Mouse (Mus musculus) embryonic fibroblast, embryonic 13.5 days (primary cell): ENCODE data around the gene Gm42906. TPM values are rescaled to one million over a fixed set of nuclear protein-coding genes. Genes with fewer than 3 reads are reported as not detected.

Experiments
- H3K27ac ChIP-seq: 2 replicates; pipeline ENCODE4 v1.5.1; 2012; ENCODE audit warnings: low read length, control low read depth, inconsistent platforms; ENCODE audit not compliant: insufficient read depth
- H3K4me1 ChIP-seq: 2 replicates; pipeline ENCODE4 v1.6.1; 2011; ENCODE audit warnings: low read length; ENCODE audit not compliant: control insufficient read depth, insufficient read depth
- H3K4me3 ChIP-seq: 2 replicates; pipeline ENCODE4 v1.5.1; 2011; ENCODE audit warnings: mild to moderate bottlenecking, control low read depth, low read length; ENCODE audit not compliant: insufficient read depth
- CTCF ChIP-seq: IDR thresholded peaks from 2 replicates; pipeline ENCODE4 v1.5.1; 2011; ENCODE audit warnings: mild to moderate bottlenecking, control low read depth, low read length, moderate library complexity, borderline replicate concordance; ENCODE audit not compliant: insufficient read depth
- POLR2A ChIP-seq: IDR thresholded peaks from 2 replicates; pipeline ENCODE4 v1.6.1; 2011; ENCODE audit warnings: low read depth, mild to moderate bottlenecking, control low read depth, low read length, moderate library complexity
- polyA plus RNA-seq: library from polyadenylated mRNA; stranded (reverse); fragments of >200 nt; gene quantifications from 2 replicates; pipeline ENCODE4 v1.2.4, GENCODE M21; 2011; ENCODE audit warnings: low read depth; ENCODE audit not compliant: missing spikeins, insufficient read length

The Gm42906 gene
- polyA plus RNA-seq, 1 experiment: not detected

DNA sequence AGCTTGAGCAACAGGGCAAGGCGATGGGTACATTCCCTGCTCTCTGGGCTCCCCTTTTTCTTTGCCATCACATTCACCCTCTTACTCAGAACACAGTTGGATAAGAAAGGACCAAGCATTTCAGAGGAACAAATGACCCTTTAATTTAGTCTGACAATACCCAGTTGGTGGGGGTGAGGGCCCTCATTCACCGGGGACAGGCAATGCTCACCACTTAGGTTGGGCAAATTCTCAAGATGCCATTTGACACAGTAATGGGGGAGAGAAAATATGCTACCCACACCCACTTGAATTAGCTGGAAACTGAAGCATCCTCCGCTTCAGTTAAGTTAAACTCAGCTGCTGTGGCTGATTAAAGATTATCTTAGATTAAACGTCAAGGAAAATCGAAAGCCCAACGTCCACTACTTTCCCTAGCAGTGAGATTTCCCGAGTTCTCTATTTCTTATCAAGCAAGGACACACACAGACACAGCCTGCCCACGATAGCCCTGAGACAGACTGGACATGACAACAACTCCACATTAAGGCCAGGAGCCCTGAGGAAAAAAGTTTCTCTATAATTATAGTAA, 242.6 kb downstream of the Gm42906 start:
- TF ChIP-seq CTCF: no peak
- TF ChIP-seq POLR2A: no peak

GRCm38 (mm10) chr5:151183656-151184240, 244.2 kb downstream of the Gm42906 start:
- Histone ChIP-seq H3K4me3 (no peak overlapping the region), H3K27ac (peak overlapping the region; percentile 38), H3K4me1 (peaks cover 24% of the 10 kb centered on the region)
- TF ChIP-seq CTCF (no peak), POLR2A (no peak)

More for the DNA sequence above, 242.6 kb downstream of the Gm42906 start:
- Histone ChIP-seq H3K27ac (peak overlapping the region; percentile 53; the same call in 1 of the 2 replicates), H3K4me3 (no peak overlapping the region), H3K4me1 (peaks cover 24% of the 10 kb centered on the region)

DNA sequence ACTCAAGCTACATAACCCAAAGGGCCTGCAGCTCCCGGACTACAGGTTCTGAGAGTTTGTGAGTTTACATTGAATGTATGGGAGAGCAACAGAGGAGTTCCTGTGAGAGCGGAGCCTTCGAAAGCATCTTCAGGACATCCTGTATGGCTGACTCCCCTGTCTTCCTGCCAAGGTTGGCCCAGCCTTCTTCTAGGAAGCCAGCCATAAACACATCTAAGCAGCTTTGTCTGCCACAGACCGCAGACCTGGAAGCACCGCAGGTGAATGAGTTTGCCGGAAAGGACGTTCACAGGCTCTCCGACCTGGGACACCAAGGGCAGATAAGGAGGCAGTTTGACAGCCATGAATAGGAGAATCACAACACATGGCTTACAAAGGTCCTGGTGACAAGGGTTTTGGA, 246.7 kb downstream of the Gm42906 start:
- TF ChIP-seq POLR2A (no peak), CTCF (no peak)

GRCm38 (mm10) chr5:151180176-151180785, 247.7 kb downstream of the Gm42906 start:
- TF ChIP-seq POLR2A (no peak), CTCF (no peak)
- Histone ChIP-seq H3K4me3 (no peak overlapping the region), H3K27ac (no peak overlapping the region), H3K4me1 (peaks cover 16% of the 10 kb centered on the region)

More for the DNA sequence above, 246.7 kb downstream of the Gm42906 start:
- Histone ChIP-seq H3K4me3 (no peak overlapping the region), H3K27ac (no peak overlapping the region), H3K4me1 (peaks cover 17% of the 10 kb centered on the region)

GRCm38 (mm10) chr5:151177171-151177570, 250.8 kb downstream of the Gm42906 start:
- no peak for TF ChIP-seq POLR2A
- no peak for TF ChIP-seq CTCF
- no peak overlapping the region for H3K27ac ChIP-seq
- H3K4me1 ChIP-seq: peaks cover 25% of the 10 kb centered on the region
- no peak overlapping the region for H3K4me3 ChIP-seq

- H3K4me3 ChIP-seq: no peak overlapping the region
- H3K27ac ChIP-seq: no peak overlapping the region
- peaks cover 24% of the 10 kb centered on the region for H3K4me1 ChIP-seq
- no peak for TF ChIP-seq POLR2A
Measured at GRCm38 (mm10) chr5:151175897-151176313, 252.1 kb downstream of the Gm42906 start.

- H3K4me3 ChIP-seq: no peak overlapping the region
- peak overlapping the region; percentile 87 for H3K27ac ChIP-seq
- peaks cover 24% of the 10 kb centered on the region for H3K4me1 ChIP-seq
- TF ChIP-seq POLR2A (no peak), CTCF (no peak)
Measured at GRCm38 (mm10) chr5:151174485-151175460, 253.2 kb downstream of the Gm42906 start.

- H3K27ac ChIP-seq: peak overlapping the region; percentile 87
- TF ChIP-seq POLR2A (no peak), CTCF (no peak)
Measured at GRCm38 (mm10) chr5:151173774-151174173, 254.2 kb downstream of the Gm42906 start.

DNA sequence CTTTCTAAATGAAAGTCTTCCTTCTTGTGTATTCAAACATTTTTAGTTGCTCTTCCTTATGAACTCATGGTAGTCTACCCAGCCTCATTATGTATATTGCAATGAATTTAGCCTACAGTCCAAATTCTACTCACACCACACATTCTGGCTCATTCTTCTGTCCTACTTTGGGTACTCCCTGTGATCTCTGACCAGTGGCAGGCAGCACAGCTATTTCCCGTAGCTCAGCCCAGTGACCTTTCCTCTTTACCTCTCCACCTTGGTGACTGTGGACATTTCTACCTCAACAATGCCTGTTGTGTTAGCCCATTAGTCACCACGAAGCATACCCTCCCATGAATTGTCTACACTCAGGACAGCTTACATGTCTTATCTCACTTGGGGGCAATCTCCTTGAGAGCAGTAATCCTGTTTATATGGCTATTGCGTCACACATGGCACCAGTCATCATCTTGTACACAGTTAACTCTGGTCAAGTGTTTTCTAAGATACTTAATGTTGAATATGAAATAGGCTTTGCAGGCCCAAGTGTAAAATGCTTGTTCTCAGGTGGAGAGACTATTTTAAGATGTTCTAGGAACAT, 257.7 kb downstream of the Gm42906 start:
- no peak for TF ChIP-seq CTCF
- no peak for TF ChIP-seq POLR2A

More at GRCm38 (mm10) chr5:151173774-151174173, 254.2 kb downstream of the Gm42906 start:
- Histone ChIP-seq H3K4me3 (no peak overlapping the region), H3K4me1 (peaks cover 24% of the 10 kb centered on the region)

More for the DNA sequence above, 257.7 kb downstream of the Gm42906 start:
- Histone ChIP-seq H3K4me3 (no peak overlapping the region), H3K27ac (no peak overlapping the region), H3K4me1 (peaks cover 31% of the 10 kb centered on the region)
